Mouse (Mus musculus) liver, postnatal 0 days (tissue): ENCODE measurements at regions not wholly inside any gene's neighbourhood (a gene's known extent, or its start where the extent isn't known, plus 50 kb on each side); places are given as distances from the start of the nearest gene placed in this dataset.

Experiments used
- ATAC-seq: fragments of 200-750 bp; cut with Nextera tagmentation; 2 replicates; pipeline ENCODE4 v1.8.0; 2017; ENCODE audit warnings: mild to moderate bottlenecking, moderate library complexity
- DNase-seq: peaks from one replicate; pipeline ENCODE4 v3.0.0-alpha.2; 2016
- H3K27ac ChIP-seq: fragments of 300-500 bp; sonication (generic); 2 replicates; pipeline ENCODE4 v1.5.1; 2014; ENCODE audit warnings: antibody characterized with exemption, moderate library complexity, mild to moderate bottlenecking, low read depth
- H3K27me3 ChIP-seq: fragments of 300-500 bp; sonication (generic); 2 replicates; pipeline ENCODE4 v1.6.1; 2014; ENCODE audit warnings: low read length, control low read depth, mixed read lengths; ENCODE audit not compliant: insufficient read depth
- H3K36me3 ChIP-seq: fragments of 300-500 bp; sonication (generic); replicated peaks from 2 replicates; pipeline ENCODE4 v1.6.1; 2014; ENCODE audit warnings: mild to moderate bottlenecking, control low read depth, low read length, moderate library complexity, mixed read lengths; ENCODE audit not compliant: insufficient read depth
- H3K4me1 ChIP-seq: fragments of 300-500 bp; sonication (generic); 2 replicates; pipeline ENCODE4 v1.6.1; 2014; ENCODE audit warnings: antibody characterized with exemption, mild to moderate bottlenecking, control low read depth; ENCODE audit not compliant: insufficient read depth
- H3K4me2 ChIP-seq: fragments of 300-500 bp; sonication (generic); 2 replicates; pipeline ENCODE4 v1.6.1; 2014; ENCODE audit warnings: low read depth, mild to moderate bottlenecking, low read length, moderate library complexity, mixed read lengths
- H3K4me3 ChIP-seq: fragments of 300-500 bp; sonication (generic); 2 replicates; pipeline ENCODE4 v1.5.1; 2014; ENCODE audit warnings: low read depth, low read length
- H3K9ac ChIP-seq: fragments of 300-500 bp; sonication (generic); replicated peaks from 2 replicates; pipeline ENCODE4 v1.6.1; 2014; ENCODE audit warnings: mild to moderate bottlenecking, moderate library complexity
- H3K9me3 ChIP-seq: fragments of 300-500 bp; sonication (generic); 2 replicates; pipeline ENCODE4 v1.6.1; 2016; ENCODE audit warnings: mild to moderate bottlenecking, control low read depth, low read length, mixed read lengths
- CTCF ChIP-seq: sonication (generic); IDR thresholded peaks from 2 replicates; pipeline ENCODE4 v1.5.1; 2016; ENCODE audit warnings: antibody characterized with exemption, low read depth
- EP300 ChIP-seq: IDR thresholded peaks from 2 replicates; pipeline ENCODE4 v1.6.1; 2016; ENCODE audit warnings: antibody characterized with exemption, low read depth, mild to moderate bottlenecking
- WGBS: fragments of 180-500 bp; shearing (Covaris S2); extraction: QIAGEN DNeasy Blood & Tissue Kit; methylation state at CpG from one replicate; pipeline ENCODE4 v1.1.7; 2014; ENCODE audit not compliant: insufficient replicate concordance; 5-methylcytosine and 5-hydroxymethylcytosine counted together

DNA sequence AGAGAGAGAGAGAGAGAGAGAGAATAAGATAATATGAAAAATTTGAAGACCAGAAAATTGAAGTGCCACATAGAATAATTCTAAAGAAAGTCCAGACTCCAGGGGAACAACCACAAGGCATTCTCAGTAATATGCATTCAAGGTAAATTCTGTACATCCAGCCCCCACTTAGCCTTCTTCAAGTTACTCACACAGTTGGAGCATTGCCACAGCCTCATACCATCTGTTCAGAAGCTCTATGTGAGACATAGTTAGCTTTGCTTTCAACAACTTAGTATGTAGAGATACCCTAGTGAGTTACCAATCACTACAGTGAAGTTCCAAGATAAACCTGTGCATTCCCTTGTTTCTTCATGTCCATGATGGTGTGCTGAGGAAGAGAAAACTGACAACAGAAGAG is 247.6 kb upstream of the Mad2l1 start:
- ATAC-seq (no peak), DNase-seq (no peak)
- no peak overlapping the region for H3K27ac ChIP-seq
- TF ChIP-seq CTCF = no peak
- TF ChIP-seq EP300 = no peak
- no peak overlapping the region for H3K9ac ChIP-seq
- no peaks in the 10 kb centered on the region for H3K36me3 ChIP-seq
- no peaks in the 10 kb centered on the region for H3K27me3 ChIP-seq
- no peak overlapping the region for H3K4me3 ChIP-seq
- no peaks in the 10 kb centered on the region for H3K9me3 ChIP-seq
- H3K4me2 ChIP-seq = no peak overlapping the region
- no peaks in the 10 kb centered on the region for H3K4me1 ChIP-seq

DNA sequence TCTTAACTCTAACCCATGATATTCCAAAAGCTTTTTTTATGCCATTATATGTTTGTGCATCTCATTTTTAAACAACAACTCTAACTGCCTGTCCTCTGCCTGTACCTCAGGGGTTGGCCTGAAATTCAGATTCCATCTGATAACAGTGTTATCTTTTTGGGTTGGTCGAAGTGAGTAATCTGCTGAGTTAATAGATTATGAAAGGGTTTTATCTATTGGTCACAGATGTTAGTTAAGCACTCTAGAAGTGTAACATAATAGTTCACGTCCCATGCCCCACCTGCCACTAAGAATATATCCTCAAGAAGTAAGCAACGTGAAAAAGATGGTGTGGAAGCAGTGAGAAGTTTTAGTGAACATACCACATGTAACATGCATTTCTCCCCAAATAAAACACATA is 246.0 kb upstream of the Mad2l1 start:
- Histone ChIP-seq H3K9ac (no peak overlapping the region), H3K27me3 (no peaks in the 10 kb centered on the region), H3K9me3 (no peaks in the 10 kb centered on the region), H3K4me3 (no peak overlapping the region), H3K27ac (no peak overlapping the region), H3K4me1 (no peaks in the 10 kb centered on the region), H3K36me3 (no peaks in the 10 kb centered on the region), H3K4me2 (no peak overlapping the region)
- WGBS = 43% methylated on average over 3 of the region's 3 CpGs
- no peak for ATAC-seq
- TF ChIP-seq EP300 (no peak; the same call in 1 of the 2 replicates), CTCF (no peak)
- DNase-seq = no peak

DNA sequence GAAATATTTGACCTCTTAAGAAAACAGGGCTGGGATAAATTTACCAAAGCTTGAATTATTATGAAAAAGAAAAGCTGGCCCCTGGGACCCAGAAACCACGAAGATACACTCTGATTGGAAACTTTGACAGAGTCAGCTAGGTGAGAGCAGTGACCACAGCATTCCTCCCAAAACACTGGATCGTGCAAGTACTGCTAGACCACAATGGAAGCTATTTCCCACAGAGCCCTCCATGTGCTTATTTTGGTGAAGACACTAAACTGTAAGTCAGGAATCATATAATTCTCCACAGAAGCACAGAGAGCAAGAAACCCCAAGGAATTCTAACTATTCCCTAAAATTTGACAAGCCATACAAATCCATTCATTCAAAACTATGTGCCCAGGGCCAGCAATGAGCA is 243.6 kb upstream of the Mad2l1 start:
- Histone ChIP-seq H3K36me3 (no peaks in the 10 kb centered on the region), H3K9me3 (no peaks in the 10 kb centered on the region), H3K27me3 (no peaks in the 10 kb centered on the region), H3K27ac (no peak overlapping the region), H3K4me3 (no peak overlapping the region), H3K4me1 (no peaks in the 10 kb centered on the region), H3K9ac (no peak overlapping the region), H3K4me2 (no peak overlapping the region)
- DNase-seq (no peak), ATAC-seq (no peak)
- WGBS = 72% methylated on average over 2 of the region's 2 CpGs
- TF ChIP-seq CTCF (no peak), EP300 (no peak)

DNA sequence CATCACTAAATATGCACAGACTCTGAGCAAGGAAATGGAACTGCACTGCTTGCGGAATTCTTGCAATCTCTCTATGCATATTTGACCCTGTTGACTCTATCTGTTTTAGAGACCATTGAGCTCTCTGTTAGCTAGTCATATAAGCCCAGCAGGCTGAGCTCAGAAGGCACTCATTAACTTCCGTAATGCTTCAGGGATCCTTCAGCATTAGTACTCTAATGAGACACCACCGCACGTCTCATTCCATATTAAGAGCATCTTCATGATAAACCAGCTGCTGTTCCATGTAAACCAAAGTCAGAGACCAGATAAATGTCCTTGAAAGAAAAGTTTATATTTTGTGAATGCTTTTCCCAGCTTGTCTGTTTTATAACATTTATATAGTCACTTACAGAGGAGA is 237.1 kb upstream of the Mad2l1 start:
- Histone ChIP-seq H3K4me2 (no peak overlapping the region), H3K9ac (no peak overlapping the region), H3K9me3 (no peaks in the 10 kb centered on the region), H3K27me3 (no peaks in the 10 kb centered on the region), H3K4me1 (no peaks in the 10 kb centered on the region), H3K36me3 (no peaks in the 10 kb centered on the region), H3K27ac (no peak overlapping the region), H3K4me3 (no peak overlapping the region)
- TF ChIP-seq EP300 = no peak
- no peak for TF ChIP-seq CTCF
- no peak for ATAC-seq
- 78% methylated on average over 4 of the region's 4 CpGs for WGBS
- no peak for DNase-seq

DNA sequence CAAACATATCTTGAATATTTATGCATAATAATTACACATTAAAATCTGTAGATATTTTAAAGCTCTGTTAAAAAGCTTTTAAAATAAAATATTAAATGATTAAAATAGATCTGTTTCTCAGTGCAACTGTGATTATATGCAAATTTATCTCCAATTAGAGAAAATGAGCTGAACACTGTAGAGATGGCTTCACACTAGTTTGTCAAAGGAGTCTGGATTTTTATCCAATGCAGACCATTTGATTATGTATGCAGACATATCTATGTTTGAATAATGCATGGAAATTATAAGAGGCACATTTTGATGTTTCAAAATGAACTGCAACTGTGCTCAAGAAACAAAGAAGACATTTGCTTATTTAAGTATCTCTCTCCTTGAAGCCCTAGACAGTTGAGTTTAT is 235.0 kb upstream of the Mad2l1 start:
- H3K4me3 ChIP-seq = no peak overlapping the region
- no peak for ATAC-seq
- no peaks in the 10 kb centered on the region for H3K9me3 ChIP-seq
- TF ChIP-seq EP300 (no peak), CTCF (no peak)
- no peak overlapping the region for H3K27ac ChIP-seq
- H3K36me3 ChIP-seq = no peaks in the 10 kb centered on the region
- no peak overlapping the region for H3K4me2 ChIP-seq
- no peaks in the 10 kb centered on the region for H3K27me3 ChIP-seq
- no peak for DNase-seq
- no peak overlapping the region for H3K9ac ChIP-seq
- no peaks in the 10 kb centered on the region for H3K4me1 ChIP-seq

DNA sequence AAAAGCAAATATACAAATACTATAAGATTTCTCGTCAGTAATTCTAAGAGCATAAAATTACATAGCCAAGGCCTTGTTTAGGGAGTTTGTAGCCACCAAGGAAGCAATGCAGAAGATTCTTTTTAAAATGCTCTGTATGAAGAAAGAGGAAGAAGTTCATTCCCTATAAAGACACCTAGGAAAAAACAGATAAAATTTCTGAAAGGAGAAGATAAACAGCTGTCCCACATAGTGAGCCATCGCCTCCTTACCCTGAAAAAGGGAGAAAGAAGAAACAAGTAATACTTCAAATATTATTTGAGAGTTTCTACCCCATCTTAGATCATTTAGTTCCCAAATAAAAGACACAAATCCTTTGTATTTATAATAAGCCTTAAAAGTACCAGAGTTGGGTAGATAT is 190.3 kb upstream of the Mad2l1 start:
- H3K4me1 ChIP-seq = peaks cover 3% of the 10 kb centered on the region
- ATAC-seq = no peak
- H3K9me3 ChIP-seq = no peaks in the 10 kb centered on the region
- H3K4me3 ChIP-seq = no peak overlapping the region
- WGBS = 76% methylated on average over 2 of the region's 2 CpGs
- no peaks in the 10 kb centered on the region for H3K36me3 ChIP-seq
- no peak overlapping the region for H3K9ac ChIP-seq
- no peak overlapping the region for H3K27ac ChIP-seq
- no peaks in the 10 kb centered on the region for H3K27me3 ChIP-seq
- no peak for TF ChIP-seq CTCF
- no peak for TF ChIP-seq EP300
- H3K4me2 ChIP-seq = no peak overlapping the region
- no peak for DNase-seq

DNA sequence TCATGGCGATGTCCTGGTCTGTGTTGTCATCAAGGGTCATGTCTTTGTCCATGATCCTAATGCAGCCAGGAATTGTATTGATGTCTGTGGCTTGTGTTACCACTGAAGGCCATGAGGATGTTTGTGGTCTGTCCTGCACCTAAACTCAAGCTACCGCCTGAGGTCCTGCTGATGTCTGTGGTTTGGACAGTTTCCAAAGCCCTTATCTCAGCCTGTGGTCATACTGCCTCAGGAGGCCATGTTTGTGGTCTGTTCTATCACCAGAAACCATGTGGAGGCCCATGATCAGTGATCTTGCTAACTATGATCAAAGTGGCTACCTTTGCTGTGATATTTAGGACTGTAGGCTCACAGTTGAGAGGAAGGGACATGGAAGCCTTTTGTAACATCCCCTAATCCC is 187.8 kb upstream of the Mad2l1 start:
- Histone ChIP-seq H3K27ac (no peak overlapping the region), H3K27me3 (no peaks in the 10 kb centered on the region), H3K36me3 (no peaks in the 10 kb centered on the region), H3K9ac (no peak overlapping the region), H3K4me2 (no peak overlapping the region), H3K4me1 (peaks cover 3% of the 10 kb centered on the region), H3K9me3 (no peaks in the 10 kb centered on the region), H3K4me3 (no peak overlapping the region)
- ATAC-seq = peak; percentile 86
- WGBS = 64% methylated on average over 2 of the region's 2 CpGs
- DNase-seq = peak; percentile 33
- peak; percentile 89 for TF ChIP-seq EP300
- no peak for TF ChIP-seq CTCF
